In genomic region chr19:5457746-5458442, GRCm38 (mm10) we compare ENCODE assay signal across 8 mouse cellular contexts. TPM values are rescaled to one million over a fixed set of nuclear protein-coding genes. Genes with fewer than 3 reads are reported as not detected.
DNase-seq lines count a peak whose midpoint lies in the region; ATAC-seq lines count a peak whose summit lies in the region.

Gene Ccdc85b, minus strand, starts transcription at chr19:5457894.

- WGBS in neural tube, embryonic 11.5 days = 17% methylated on average over 14 of the region's 14 CpGs
- WGBS in hindbrain, embryonic 16.5 days = 14% methylated on average over 14 of the region's 14 CpGs

- H3K27ac ChIP-seq in neural tube, embryonic 11.5 days (ENCODE audit: low read depth, low read length) = peak within 1 kb of the TSS; percentile 87
- peak within 1 kb of the TSS; percentile 98 for H3K27ac ChIP-seq in hindbrain, embryonic 16.5 days (ENCODE audit: low read depth, low read length)

- 0 out of 2 replicates have a peak, but pooled peaks cover 3% of the 10 kb centered on the region for H3K27me3 ChIP-seq in neural tube, embryonic 11.5 days (ENCODE audit: control insufficient read depth, insufficient read depth, low read length)
- H3K27me3 ChIP-seq in hindbrain, embryonic 16.5 days (replicated peaks; ENCODE audit: control insufficient read depth, insufficient read depth, low read length) = no peaks in the 10 kb centered on the region

- H3K9ac ChIP-seq in neural tube, embryonic 11.5 days (ENCODE audit: low read length) = peak within 1 kb of the TSS; percentile 82
- peak within 1 kb of the TSS; percentile 96 for H3K9ac ChIP-seq in hindbrain, embryonic 16.5 days (ENCODE audit: low read depth, low read length)

- peak within 1 kb of the TSS; percentile 76 for H3K4me3 ChIP-seq in neural tube, embryonic 11.5 days (ENCODE audit: low read depth, low read length)
- peak within 1 kb of the TSS; percentile 94 for H3K4me3 ChIP-seq in hindbrain, embryonic 16.5 days (ENCODE audit: low read length)

- peak; percentile 57 for DNase-seq in cerebellum, adult 9-10 months
- DNase-seq in cerebellum, postnatal 4 days (ENCODE audit: low spot score in 2 of 2) = no peak
- no peak for DNase-seq in neural tube, embryonic 11.5 days (ENCODE audit: low spot score)
- DNase-seq in neural tube, embryonic 10.5 days (ENCODE audit: extremely low spot score, low spot score) = no peak
- peak; percentile 50 for DNase-seq in lung, postnatal 14 days
- no peak for DNase-seq in spleen, adult 18-20 months

- H3K36me3 ChIP-seq in neural tube, embryonic 11.5 days (ENCODE audit: control insufficient read depth, insufficient read depth, low read length) = peaks cover 2% of the 10 kb centered on the region; the same call in 1 of the 2 replicates
- peaks cover 6% of the 10 kb centered on the region; the same call in 1 of the 2 replicates for H3K36me3 ChIP-seq in hindbrain, embryonic 16.5 days (ENCODE audit: control insufficient read depth, insufficient read depth, low read length)

- H3K9me3 ChIP-seq in neural tube, embryonic 11.5 days (ENCODE audit: control insufficient read depth, low read length) = no peaks in the 10 kb centered on the region
- H3K9me3 ChIP-seq in hindbrain, embryonic 16.5 days (ENCODE audit: control insufficient read depth, low read length) = no peaks in the 10 kb centered on the region

- peaks cover 19% of the 10 kb centered on the region for H3K4me1 ChIP-seq in neural tube, embryonic 11.5 days (ENCODE audit: control insufficient read depth, insufficient read depth, low read length)
- peaks cover 41% of the 10 kb centered on the region for H3K4me1 ChIP-seq in hindbrain, embryonic 16.5 days (ENCODE audit: control insufficient read depth, insufficient read depth, low read depth, low read length)

- ATAC-seq in neural tube, embryonic 11.5 days (ENCODE audit: insufficient read depth, low FRiP score, low TSS enrichment) = no peak
- no peak; the same call in 1 of the 2 replicates for ATAC-seq in hindbrain, embryonic 16.5 days
- ATAC-seq in activated CD4-positive, CD25-positive, alpha-beta regulatory T cell, adult 4 months = no peak

- peak within 1 kb of the TSS; percentile 100 for H3K4me2 ChIP-seq in neural tube, embryonic 11.5 days (ENCODE audit: low read depth)
- H3K4me2 ChIP-seq in hindbrain, embryonic 16.5 days (ENCODE audit: low read length) = peak within 1 kb of the TSS; percentile 98

RNA-seq across cellular contexts. Expression of gene Ccdc85b, which starts in this region (rescaled TPM):
- polyA plus RNA-seq in neural tube, embryonic 11.5 days (2014; fragmentation: Nextera tagmentation; extraction: Ambion mirVana) = 7.9 and 8.3 TPM in 2 replicates
- 11.4 and 12.4 TPM in 2 replicates for polyA plus RNA-seq in hindbrain, embryonic 16.5 days (2015; fragmentation: Nextera tagmentation; extraction: Ambion mirVana)
- polyA plus RNA-seq in activated CD4-positive, CD25-positive, alpha-beta regulatory T cell, adult 4 months (2017; shearing (Covaris generic)) = 1 to 10 TPM; 1.1 to 1.2 TPM

Comparison
In these comparisons a context has a peak if more than half of its experiments do, and no peak if none do; other contexts are left out.
1. DNase-seq: peak in cerebellum, adult 9-10 months (single experiment) and lung, postnatal 14 days (single experiment); none in cerebellum, postnatal 4 days (0 of 2), neural tube, embryonic 11.5 days (single experiment), neural tube, embryonic 10.5 days (single experiment) and spleen, adult 18-20 months (0 of 2).